8 mouse cellular contexts compared by ENCODE assay signal in genomic region chr6:86996629-86997307, GRCm38 (mm10). TPM values are rescaled to one million over a fixed set of nuclear protein-coding genes. Genes with fewer than 3 reads are reported as not detected.
DNase-seq lines count a peak whose midpoint lies in the region.

No protein-coding gene starts in this region.

- peak; percentile 21 to 38 for DNase-seq in gastrocnemius, postnatal 4 days (ENCODE audit: low spot score in 2 of 2)
- DNase-seq in gastrocnemius, adult 8-10 months (ENCODE audit: low spot score in 2 of 2): no peak
- DNase-seq in lung, postnatal 4 days: peak; percentile 17 to 43
- DNase-seq in lung, postnatal 25 days (ENCODE audit: low spot score): no peak
- peak; percentile 79 to 82 for DNase-seq in heart, postnatal 10 days
- peak; percentile 42 for DNase-seq in right cerebral cortex, postnatal 14 days
- DNase-seq in thymus, adult 18-20 months: no peak
- no peak for DNase-seq in embryo, embryonic 10 days (ENCODE audit: low spot score)

- intact Hi-C loops in heart, postnatal 10 days (cut with DNase I): no loop called here

RNA-seq across cellular contexts. Expression of gene Nfu1, which starts 12.3 kb away (rescaled TPM):
- total RNA-seq in gastrocnemius, postnatal 4 days (2021): 10 to 100 TPM; 61.7 to 68.1 TPM
- 10 to 100 TPM; 55.9 to 72.7 (median 65.2) TPM for total RNA-seq in gastrocnemius, adult 8-10 months (2022)
- total RNA-seq in heart, postnatal 10 days (2021): 10 to 100 TPM; 72.8 to 77.8 TPM

RNA-seq across cellular contexts. Expression of gene Gfpt1, which starts 45.9 kb away (rescaled TPM):
- 10 to 100 TPM; 52.6 TPM for total RNA-seq in gastrocnemius, postnatal 4 days (2021)
- 10 to 100 TPM; 33.2 to 37.1 (median 35.4) TPM for total RNA-seq in gastrocnemius, adult 8-10 months (2022)
- total RNA-seq in heart, postnatal 10 days (2021): 10 to 100 TPM; 18.2 to 19.6 TPM

Comparison
In these comparisons a context has a peak if more than half of its experiments do, and no peak if none do; other contexts are left out.
1. DNase-seq: peak in gastrocnemius, postnatal 4 days (2 of 2), lung, postnatal 4 days (2 of 2), heart, postnatal 10 days (2 of 2) and right cerebral cortex, postnatal 14 days (single experiment); none in gastrocnemius, adult 8-10 months (0 of 2), lung, postnatal 25 days (single experiment), thymus, adult 18-20 months (0 of 2) and embryo, embryonic 10 days (single experiment).